Mouse (Mus musculus): Measurements from ENCODE around the gene Mmp9. TPM values are rescaled to one million over a fixed set of nuclear protein-coding genes. Genes with fewer than 3 reads are reported as not detected.

The Mmp9 gene
- polyA plus RNA-seq, 1 experiment from 2014 or later, result 23.8 TPM

GRCm38 (mm10) chr2:164942692-164943290 lies 2.2 kb downstream of the Mmp9 start:
- peaks cover 14% of the 10 kb centered on the region for H3K27me3 ChIP-seq (replicated peaks)
- no peak overlapping the region for H3K4me2 ChIP-seq
- peaks cover 26% of the 10 kb centered on the region for H3K4me1 ChIP-seq
- no peaks in the 10 kb centered on the region for H3K9me3 ChIP-seq (replicated peaks)
- no peaks in the 10 kb centered on the region for H3K36me3 ChIP-seq
- ATAC-seq (ENCODE audit: low FRiP score), result no peak
- H3K9ac ChIP-seq (replicated peaks), result no peak overlapping the region
- 27% methylated on average over 5 of the region's 5 CpGs for WGBS
- no peak overlapping the region for H3K4me3 ChIP-seq (replicated peaks)
- H3K27ac ChIP-seq (replicated peaks), result no peak overlapping the region

GRCm38 (mm10) chr2:164947506-164947905 lies 6.9 kb downstream of the Mmp9 start:
- no peak for ATAC-seq (ENCODE audit: low FRiP score)
- Histone ChIP-seq H3K4me1 (peaks cover 14% of the 10 kb centered on the region), H3K27me3 (replicated peaks) (peaks cover 59% of the 10 kb centered on the region), H3K9me3 (replicated peaks) (no peaks in the 10 kb centered on the region), H3K27ac (replicated peaks) (no peak overlapping the region), H3K36me3 (no peaks in the 10 kb centered on the region), H3K4me2 (no peak overlapping the region), H3K4me3 (replicated peaks) (no peak overlapping the region), H3K9ac (replicated peaks) (no peak overlapping the region)
- 42% methylated on average over 4 of the region's 4 CpGs for WGBS

DNA sequence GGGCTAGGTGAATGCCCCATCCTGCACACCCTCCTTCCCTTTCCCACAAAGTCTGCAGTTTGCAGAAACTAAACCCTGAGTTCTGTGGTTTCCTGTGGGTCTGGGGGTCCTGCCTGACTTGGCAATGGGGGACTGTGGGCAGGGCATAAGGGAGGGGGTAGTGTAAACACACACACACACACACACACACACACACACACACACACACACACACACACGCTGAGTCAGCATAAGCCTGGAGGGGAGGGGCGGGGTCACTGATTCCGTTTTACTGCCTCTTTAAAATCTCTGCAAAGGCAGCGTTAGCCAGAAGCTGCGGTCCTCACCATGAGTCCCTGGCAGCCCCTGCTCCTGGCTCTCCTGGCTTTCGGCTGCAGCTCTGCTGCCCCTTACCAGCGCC lies 7.3 kb downstream of the Mmp9 start:
- Histone ChIP-seq H3K27me3 (replicated peaks) (peaks cover 61% of the 10 kb centered on the region), H3K9ac (replicated peaks) (no peak overlapping the region)

DNA sequence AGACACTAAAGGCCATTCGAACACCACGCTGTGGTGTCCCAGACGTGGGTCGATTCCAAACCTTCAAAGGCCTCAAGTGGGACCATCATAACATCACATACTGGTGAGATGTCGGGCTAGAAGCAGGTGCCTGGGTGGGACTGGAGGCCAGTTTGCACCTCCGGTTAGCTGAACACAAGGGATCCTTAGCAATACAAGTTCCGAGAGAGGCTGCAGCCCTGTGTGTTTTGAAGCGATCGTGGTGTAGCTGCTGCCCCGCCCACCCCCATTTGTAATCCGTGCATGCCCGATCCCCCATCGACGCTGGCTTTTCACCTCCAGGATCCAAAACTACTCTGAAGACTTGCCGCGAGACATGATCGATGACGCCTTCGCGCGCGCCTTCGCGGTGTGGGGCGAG lies 8.4 kb downstream of the Mmp9 start:
- peak overlapping the region; percentile 47 for H3K4me2 ChIP-seq
- no peaks in the 10 kb centered on the region for H3K9me3 ChIP-seq (replicated peaks)
- peaks cover 68% of the 10 kb centered on the region for H3K27me3 ChIP-seq (replicated peaks)
- no peak overlapping the region for H3K27ac ChIP-seq (replicated peaks)
- no peak for ATAC-seq (ENCODE audit: low FRiP score)
- peaks cover 24% of the 10 kb centered on the region for H3K4me1 ChIP-seq
- H3K36me3 ChIP-seq, result no peaks in the 10 kb centered on the region
- WGBS, result 5% methylated on average over 25 of the region's 25 CpGs
- H3K9ac ChIP-seq (replicated peaks), result 0 out of 2 replicates have a peak overlapping the region, but pooled peaks have one; percentile 1
- peak overlapping the region; percentile 7 for H3K4me3 ChIP-seq (replicated peaks)

More for the DNA sequence above, 7.3 kb downstream of the Mmp9 start:
- H3K36me3 ChIP-seq, result no peaks in the 10 kb centered on the region
- peaks cover 18% of the 10 kb centered on the region for H3K4me1 ChIP-seq
- H3K4me3 ChIP-seq (replicated peaks), result no peak overlapping the region
- H3K9me3 ChIP-seq (replicated peaks), result no peaks in the 10 kb centered on the region
- ATAC-seq (ENCODE audit: low FRiP score), result no peak
- no peak overlapping the region for H3K27ac ChIP-seq (replicated peaks)
- 9% methylated on average over 6 of the region's 7 CpGs for WGBS
- H3K4me2 ChIP-seq, result 0 out of 2 replicates have a peak overlapping the region, but pooled peaks have one; percentile 1

DNA sequence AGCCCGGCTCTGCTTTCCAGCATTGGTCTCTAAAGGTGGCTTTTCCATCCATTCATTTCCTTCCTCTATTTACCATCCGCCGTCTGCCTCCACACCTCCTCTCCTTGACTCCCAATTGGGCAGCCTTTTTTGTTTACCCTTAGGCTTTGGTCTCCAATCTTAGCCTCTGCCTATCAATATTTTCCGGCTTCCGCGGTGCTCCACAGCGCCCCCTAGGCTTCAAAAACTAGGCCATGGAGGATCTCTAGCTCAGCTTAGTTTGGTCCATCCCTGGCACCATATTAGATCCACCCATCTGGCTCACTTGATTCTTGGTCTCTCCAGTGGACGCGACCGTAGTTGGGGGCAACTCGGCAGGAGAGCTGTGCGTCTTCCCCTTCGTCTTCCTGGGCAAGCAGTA lies 9.9 kb downstream of the Mmp9 start:
- Histone ChIP-seq H3K4me3 (replicated peaks) (no peak overlapping the region), H3K36me3 (no peaks in the 10 kb centered on the region), H3K4me2 (no peak overlapping the region), H3K4me1 (peaks cover 24% of the 10 kb centered on the region), H3K9ac (replicated peaks) (no peak overlapping the region), H3K9me3 (replicated peaks) (no peaks in the 10 kb centered on the region), H3K27me3 (replicated peaks) (peaks cover 77% of the 10 kb centered on the region), H3K27ac (replicated peaks) (no peak overlapping the region)
- no peak for ATAC-seq (ENCODE audit: low FRiP score)
- 26% methylated on average over 13 of the region's 13 CpGs for WGBS

GRCm38 (mm10) chr2:164951745-164952144 lies 11.2 kb downstream of the Mmp9 start:
- H3K9me3 ChIP-seq (replicated peaks), result no peaks in the 10 kb centered on the region
- H3K4me3 ChIP-seq (replicated peaks), result no peak overlapping the region
- 86% methylated on average over 4 of the region's 4 CpGs for WGBS
- H3K4me2 ChIP-seq, result no peak overlapping the region
- H3K4me1 ChIP-seq, result peaks cover 24% of the 10 kb centered on the region
- no peak overlapping the region for H3K27ac ChIP-seq (replicated peaks)
- no peak for ATAC-seq (ENCODE audit: low FRiP score)
- no peak overlapping the region for H3K9ac ChIP-seq (replicated peaks)
- H3K36me3 ChIP-seq, result no peaks in the 10 kb centered on the region
- peaks cover 79% of the 10 kb centered on the region for H3K27me3 ChIP-seq (replicated peaks)

GRCm38 (mm10) chr2:164952448-164952847 lies 11.9 kb downstream of the Mmp9 start:
- Histone ChIP-seq H3K9ac (replicated peaks) (no peak overlapping the region), H3K4me3 (replicated peaks) (no peak overlapping the region), H3K4me1 (peaks cover 24% of the 10 kb centered on the region), H3K27ac (replicated peaks) (no peak overlapping the region), H3K27me3 (replicated peaks) (peaks cover 72% of the 10 kb centered on the region), H3K36me3 (no peaks in the 10 kb centered on the region), H3K4me2 (no peak overlapping the region), H3K9me3 (replicated peaks) (no peaks in the 10 kb centered on the region)
- 40% methylated on average over 13 of the region's 13 CpGs for WGBS
- no peak for ATAC-seq (ENCODE audit: low FRiP score)

DNA sequence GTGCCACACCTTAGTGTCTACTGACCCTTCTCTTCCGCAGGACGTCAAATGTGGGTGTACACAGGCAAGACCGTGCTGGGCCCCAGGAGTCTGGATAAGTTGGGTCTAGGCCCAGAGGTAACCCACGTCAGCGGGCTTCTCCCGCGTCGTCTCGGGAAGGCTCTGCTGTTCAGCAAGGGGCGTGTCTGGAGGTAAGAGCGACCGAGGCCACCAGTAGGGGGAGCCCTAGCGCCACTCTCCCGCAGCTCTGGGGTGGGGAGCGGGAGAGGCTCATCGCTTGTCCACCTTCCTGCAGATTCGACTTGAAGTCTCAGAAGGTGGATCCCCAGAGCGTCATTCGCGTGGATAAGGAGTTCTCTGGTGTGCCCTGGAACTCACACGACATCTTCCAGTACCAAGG lies 12.6 kb downstream of the Mmp9 start:
- peaks cover 20% of the 10 kb centered on the region for H3K4me1 ChIP-seq
- no peaks in the 10 kb centered on the region for H3K9me3 ChIP-seq (replicated peaks)
- 2% methylated on average over 21 of the region's 21 CpGs for WGBS
- H3K27me3 ChIP-seq (replicated peaks), result peaks cover 66% of the 10 kb centered on the region
- H3K4me3 ChIP-seq (replicated peaks), result 0 out of 2 replicates have a peak overlapping the region, but pooled peaks have one; percentile 1
- H3K9ac ChIP-seq (replicated peaks), result no peak overlapping the region
- ATAC-seq (ENCODE audit: low FRiP score), result peak; percentile 71
- H3K27ac ChIP-seq (replicated peaks), result no peak overlapping the region
- H3K36me3 ChIP-seq, result no peaks in the 10 kb centered on the region
- H3K4me2 ChIP-seq, result peak overlapping the region; percentile 43

- Histone ChIP-seq H3K36me3 (no peaks in the 10 kb centered on the region), H3K9me3 (replicated peaks) (no peaks in the 10 kb centered on the region), H3K4me3 (replicated peaks) (no peak overlapping the region), H3K4me2 (no peak overlapping the region), H3K27me3 (replicated peaks) (peaks cover 41% of the 10 kb centered on the region), H3K9ac (replicated peaks) (no peak overlapping the region), H3K4me1 (peaks cover 15% of the 10 kb centered on the region), H3K27ac (replicated peaks) (no peak overlapping the region)
- ATAC-seq (ENCODE audit: low FRiP score), result no peak
- 82% methylated on average over 4 of the region's 4 CpGs for WGBS
Measured at GRCm38 (mm10) chr2:164955725-164956124, 15.1 kb downstream of the Mmp9 start.

- H3K36me3 ChIP-seq, result no peaks in the 10 kb centered on the region
- no peak for ATAC-seq (ENCODE audit: low FRiP score)
- H3K27me3 ChIP-seq (replicated peaks), result peaks cover 36% of the 10 kb centered on the region
- WGBS, result 78% methylated on average over 5 of the region's 5 CpGs
- H3K27ac ChIP-seq (replicated peaks), result no peak overlapping the region
- no peaks in the 10 kb centered on the region for H3K9me3 ChIP-seq (replicated peaks)
- no peak overlapping the region for H3K4me3 ChIP-seq (replicated peaks)
- H3K9ac ChIP-seq (replicated peaks), result no peak overlapping the region
- peaks cover 18% of the 10 kb centered on the region for H3K4me1 ChIP-seq
- no peak overlapping the region for H3K4me2 ChIP-seq
Measured at GRCm38 (mm10) chr2:164956195-164956594, 15.6 kb downstream of the Mmp9 start.

- no peak overlapping the region for H3K4me3 ChIP-seq (replicated peaks)
- H3K4me1 ChIP-seq, result peaks cover 32% of the 10 kb centered on the region
- peaks cover 23% of the 10 kb centered on the region for H3K27me3 ChIP-seq (replicated peaks)
- H3K9me3 ChIP-seq (replicated peaks), result no peaks in the 10 kb centered on the region
- H3K27ac ChIP-seq (replicated peaks), result no peak overlapping the region
- no peaks in the 10 kb centered on the region for H3K36me3 ChIP-seq
- WGBS, result 70% methylated on average over 9 of the region's 9 CpGs
- H3K4me2 ChIP-seq, result no peak overlapping the region
- no peak for ATAC-seq (ENCODE audit: low FRiP score)
- H3K9ac ChIP-seq (replicated peaks), result no peak overlapping the region
Measured at GRCm38 (mm10) chr2:164957548-164958315, 17.2 kb downstream of the Mmp9 start.

Measured in neural tube, embryonic 15.5 days (tissue).